Mouse (Mus musculus) myocyte (in vitro differentiated cells): ENCODE data around the gene Krtap4-2. TPM values are rescaled to one million over a fixed set of nuclear protein-coding genes. Genes with fewer than 3 reads are reported as not detected.

Source experiments
- H3K27me3 ChIP-seq: one replicate; pipeline ENCODE4 v1.6.1; 2011; ENCODE audit not compliant: control insufficient read depth, insufficient read depth, insufficient read length
- H3K36me3 ChIP-seq: one replicate; pipeline ENCODE4 v1.6.1; 2011; ENCODE audit not compliant: control insufficient read depth, insufficient read depth
- H3K4me2 ChIP-seq: one replicate; pipeline ENCODE4 v1.6.1; 2011; ENCODE audit warnings: low read depth, control low read depth
- H3K4me3 ChIP-seq: one replicate; pipeline ENCODE4 v1.5.1; 2011; ENCODE audit warnings: mild to moderate bottlenecking, control low read depth, moderate library complexity
- H3K79me2 ChIP-seq: one replicate; pipeline ENCODE4 v1.6.1; 2011; ENCODE audit not compliant: control insufficient read depth, insufficient read depth
- H3ac ChIP-seq: one replicate; pipeline ENCODE4 v1.6.1; 2011; ENCODE audit not compliant: control insufficient read depth, insufficient read length
- CEBPB ChIP-seq: IDR thresholded peaks from 2 replicates; pipeline ENCODE4 v1.6.1; 2011; ENCODE audit warnings: mild to moderate bottlenecking, moderate library complexity; ENCODE audit not compliant: poor library complexity, insufficient read depth, severe bottlenecking
- E2F4 ChIP-seq: IDR thresholded peaks from one replicate; pipeline ENCODE4 v1.6.1; 2011; ENCODE audit warnings: mild to moderate bottlenecking, control low read depth, moderate library complexity; ENCODE audit not compliant: insufficient read depth
- MAX ChIP-seq: IDR thresholded peaks from one replicate; pipeline ENCODE4 v1.6.1; 2011; ENCODE audit warnings: low read depth, mild to moderate bottlenecking, control low read depth
- MYOD1 ChIP-seq, 3 experiments: IDR thresholded peaks; one replicate each; pipeline ENCODE4 v1.6.1; 2011; ENCODE audit warnings: control low read depth in 2 of 3, low read depth in 2 of 3, mild to moderate bottlenecking in 2 of 3, moderate library complexity in 1 of 3; ENCODE audit not compliant: insufficient read length in 2 of 3, control insufficient read depth in 1 of 3
- MYOG ChIP-seq, 3 experiments: IDR thresholded peaks; one replicate each; pipeline ENCODE4 v1.6.1; 2011; ENCODE audit warnings: control low read depth in 2 of 3, low read depth in 2 of 3, mild to moderate bottlenecking in 2 of 3; ENCODE audit not compliant: insufficient read length in 2 of 3, control insufficient read depth in 1 of 3, insufficient read depth in 1 of 3
- POLR2A ChIP-seq: IDR thresholded peaks from one replicate; pipeline ENCODE4 v1.6.1; 2011; ENCODE audit warnings: low read depth, mild to moderate bottlenecking, control low read depth, moderate library complexity; ENCODE audit not compliant: insufficient read length
- POLR2AphosphoS2 ChIP-seq: IDR thresholded peaks from one replicate; pipeline ENCODE4 v1.6.1; 2011; ENCODE audit warnings: low read depth, control low read depth; ENCODE audit not compliant: insufficient read length
- REST ChIP-seq: IDR thresholded peaks from one replicate; pipeline ENCODE4 v1.6.1; 2011; ENCODE audit warnings: mild to moderate bottlenecking, control low read depth, moderate library complexity; ENCODE audit not compliant: insufficient read depth, insufficient read length
- SRF ChIP-seq: IDR thresholded peaks from one replicate; pipeline ENCODE4 v1.6.1; 2011; ENCODE audit warnings: low read depth; ENCODE audit not compliant: control insufficient read depth, insufficient read length
- TCF12 ChIP-seq: IDR thresholded peaks from one replicate; pipeline ENCODE4 v1.6.1; 2011; ENCODE audit warnings: mild to moderate bottlenecking, control low read depth; ENCODE audit not compliant: poor library complexity, insufficient read depth, severe bottlenecking
- TCF3 ChIP-seq: IDR thresholded peaks from one replicate; pipeline ENCODE4 v1.6.1; 2011; ENCODE audit warnings: low read depth, control low read depth; ENCODE audit not compliant: insufficient read length
- USF1 ChIP-seq: IDR thresholded peaks from one replicate; pipeline ENCODE4 v1.6.1; 2011; ENCODE audit warnings: low read depth, mild to moderate bottlenecking, control low read depth, moderate library complexity
- polyA plus RNA-seq: library from polyadenylated mRNA; unstranded; fragments of >200 nt; fragmentation: generic; extraction: Trizol; gene quantifications from one replicate; pipeline ENCODE4 v1.2.1, GENCODE M21; 2012; ENCODE audit warnings: missing spikeins

Gene Krtap4-2
- polyA plus RNA-seq, 1 experiment, result not detected

DNA sequence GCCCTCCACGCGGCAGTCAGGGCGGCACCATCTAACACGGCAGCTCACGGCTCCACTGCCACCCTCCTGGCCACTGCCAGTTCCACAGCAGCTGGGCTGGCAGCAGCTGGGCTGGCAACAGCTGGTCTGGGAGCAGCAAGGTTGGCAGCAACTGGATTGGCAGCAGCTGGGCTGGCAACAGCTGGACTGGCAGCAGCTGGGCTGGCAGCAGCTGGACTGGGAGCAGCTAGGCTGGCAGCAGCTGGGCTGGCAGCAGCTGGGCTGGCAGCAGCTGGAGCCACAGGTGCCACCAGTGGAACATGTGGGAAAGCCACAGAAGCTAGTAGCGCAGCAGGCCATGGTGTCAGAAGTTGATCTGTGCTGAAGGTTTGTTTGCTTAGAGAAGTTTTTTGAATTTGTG, 43.9 kb downstream of the Krtap4-2 start, which contains the start of gene Krtap1-3:
Gene Krtap1-3, minus strand, starts transcription at position 359 of the 400 bp plus-strand sequence.
- H3K4me3 ChIP-seq, result no peak within 1 kb of the TSS
- H3K4me2 ChIP-seq, result no peak within 1 kb of the TSS
- TF ChIP-seq MAX (no peak), POLR2AphosphoS2 (no peak), CEBPB (no peak), E2F4 (no peak), SRF (no peak), USF1 (no peak), MYOG (IDR thresholded peaks at IDR 0.05; ENCODE audit: control insufficient read depth in 1 of 3, insufficient read depth in 1 of 3, insufficient read length in 2 of 3, low read depth in 2 of 3) (peak in 2 of 3 experiments; percentile 28 to 65), REST (no peak), TCF3 (peak; percentile 81), TCF12 (no peak), POLR2A (no peak), MYOD1 (IDR thresholded peaks at IDR 0.05; ENCODE audit: control insufficient read depth in 1 of 3, insufficient read length in 2 of 3, low read depth in 2 of 3) (peak in 2 of 3 experiments; percentile 69 to 75)
- H3K79me2 ChIP-seq, result no peaks in the 10 kb centered on the region
- no peak within 1 kb of the TSS for H3ac ChIP-seq
- H3K36me3 ChIP-seq, result no peaks in the 10 kb centered on the region
- H3K27me3 ChIP-seq, result no peaks in the 10 kb centered on the region

DNA sequence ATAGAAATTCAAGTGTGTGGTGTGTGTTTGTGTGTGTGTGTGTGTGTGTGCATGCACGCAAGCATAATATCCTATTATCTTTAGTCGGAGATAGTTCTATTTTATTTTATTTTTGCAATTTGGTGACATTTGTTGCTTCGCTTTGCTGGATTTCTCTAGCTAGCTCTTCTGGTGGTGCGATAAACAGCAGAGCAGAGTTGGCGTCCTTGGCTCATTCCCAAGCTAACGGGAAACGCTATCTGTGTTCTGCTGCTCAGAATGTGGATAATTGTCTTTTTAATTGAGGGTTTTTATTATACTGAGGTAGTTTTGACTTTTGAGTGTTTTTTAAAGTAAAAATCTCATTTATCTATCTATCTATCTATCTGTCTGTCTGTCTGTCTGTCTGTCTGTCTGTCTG, 49.8 kb downstream of the Krtap4-2 start:
- TF ChIP-seq USF1 (no peak), TCF3 (no peak), MYOG (IDR thresholded peaks at IDR 0.05; ENCODE audit: control insufficient read depth in 1 of 3, insufficient read depth in 1 of 3, insufficient read length in 2 of 3, low read depth in 2 of 3) (no peak), POLR2A (no peak), SRF (no peak), POLR2AphosphoS2 (no peak)
- Histone ChIP-seq H3K27me3 (no peaks in the 10 kb centered on the region), H3K4me2 (no peak overlapping the region), H3K36me3 (no peaks in the 10 kb centered on the region), H3K4me3 (no peak overlapping the region), H3ac (no peak overlapping the region), H3K79me2 (no peaks in the 10 kb centered on the region)

Other genes with a start within 250 kb of the Krtap4-2 start
- 6.7 TPM for gene Krt10, start 245.7 kb downstream of the Krtap4-2 start, polyA plus RNA-seq
- gene Krt12, start 212.8 kb downstream of the Krtap4-2 start, polyA plus RNA-seq, result not detected
- not detected for gene Krt20, start 196.9 kb downstream of the Krtap4-2 start, polyA plus RNA-seq
- 0.02 TPM for gene Krt23, start 141.9 kb downstream of the Krtap4-2 start, polyA plus RNA-seq
- not detected for gene Krt39, start 113.7 kb downstream of the Krtap4-2 start, polyA plus RNA-seq
- gene Krt40, start 91.9 kb downstream of the Krtap4-2 start, polyA plus RNA-seq, result not detected
- gene Krtap3-3, start 84.2 kb downstream of the Krtap4-2 start, polyA plus RNA-seq, result not detected
- not detected for gene Krtap3-2, start 78.2 kb downstream of the Krtap4-2 start, polyA plus RNA-seq
- gene Gm11939, start 75.6 kb downstream of the Krtap4-2 start, polyA plus RNA-seq, result not detected
- not detected for gene Krtap3-1, start 68.5 kb downstream of the Krtap4-2 start, polyA plus RNA-seq
- gene Krtap1-5, start 54.1 kb downstream of the Krtap4-2 start, polyA plus RNA-seq, result not detected
- not detected for gene Krtap1-4, start 51.4 kb downstream of the Krtap4-2 start, polyA plus RNA-seq
- gene Krtap1-3, start 43.7 kb downstream of the Krtap4-2 start, polyA plus RNA-seq, result not detected
- gene Krtap9-3, start 37.0 kb downstream of the Krtap4-2 start, polyA plus RNA-seq, result not detected
- gene Gm11938, start 31.8 kb downstream of the Krtap4-2 start, polyA plus RNA-seq, result not detected
- gene Gm11937, start 24.9 kb downstream of the Krtap4-2 start, polyA plus RNA-seq, result not detected
- not detected for gene Krtap2-4, start 20.2 kb downstream of the Krtap4-2 start, polyA plus RNA-seq
- gene Gm11562, start 14.6 kb downstream of the Krtap4-2 start, polyA plus RNA-seq, result not detected
- gene Krtap4-1, start 6.8 kb downstream of the Krtap4-2 start, polyA plus RNA-seq, result not detected
- not detected for gene Krtap4-7, start 9.0 kb upstream of the Krtap4-2 start, polyA plus RNA-seq
- gene Gm11555, start 15.2 kb upstream of the Krtap4-2 start, polyA plus RNA-seq, result not detected
- gene Gm11563, start 23.9 kb upstream of the Krtap4-2 start, polyA plus RNA-seq, result not detected
- not detected for gene Krtap4-6, start 30.9 kb upstream of the Krtap4-2 start, polyA plus RNA-seq
- not detected for gene Gm14190, start 55.7 kb upstream of the Krtap4-2 start, polyA plus RNA-seq
- gene Gm14180, start 99.2 kb upstream of the Krtap4-2 start, polyA plus RNA-seq, result not detected
- gene Gm11595, start 137.8 kb upstream of the Krtap4-2 start, polyA plus RNA-seq, result not detected
- gene Krtap4-8, start 145.6 kb upstream of the Krtap4-2 start, polyA plus RNA-seq, result not detected
- not detected for gene Krtap4-9, start 150.1 kb upstream of the Krtap4-2 start, polyA plus RNA-seq
- gene Gm11596, start 158.4 kb upstream of the Krtap4-2 start, polyA plus RNA-seq, result not detected
- gene Gm11569, start 163.8 kb upstream of the Krtap4-2 start, polyA plus RNA-seq, result not detected
- gene Gm11554, start 169.4 kb upstream of the Krtap4-2 start, polyA plus RNA-seq, result not detected
- not detected for gene Krtap4-13, start 174.8 kb upstream of the Krtap4-2 start, polyA plus RNA-seq
- gene Gm11564, start 180.6 kb upstream of the Krtap4-2 start, polyA plus RNA-seq, result not detected
- not detected for gene 2300003K06Rik, start 203.0 kb upstream of the Krtap4-2 start, polyA plus RNA-seq
- gene Krtap4-16, start 216.5 kb upstream of the Krtap4-2 start, polyA plus RNA-seq, result not detected
- not detected for gene Gm11568, start 222.8 kb upstream of the Krtap4-2 start, polyA plus RNA-seq
- gene Gm11559, start 229.4 kb upstream of the Krtap4-2 start, polyA plus RNA-seq, result not detected
- not detected for gene Krtap9-1, start 238.3 kb upstream of the Krtap4-2 start, polyA plus RNA-seq
- gene Gm11567, start 244.1 kb upstream of the Krtap4-2 start, polyA plus RNA-seq, result not detected